Mouse (Mus musculus): Measurements from ENCODE around the gene Ppp1ca. TPM values are rescaled to one million over a fixed set of nuclear protein-coding genes. Genes with fewer than 3 reads are reported as not detected.

The Ppp1ca gene
- total and polyA plus RNA-seq, 3 experiments = 389 to 635 (median 502) TPM

DNA sequence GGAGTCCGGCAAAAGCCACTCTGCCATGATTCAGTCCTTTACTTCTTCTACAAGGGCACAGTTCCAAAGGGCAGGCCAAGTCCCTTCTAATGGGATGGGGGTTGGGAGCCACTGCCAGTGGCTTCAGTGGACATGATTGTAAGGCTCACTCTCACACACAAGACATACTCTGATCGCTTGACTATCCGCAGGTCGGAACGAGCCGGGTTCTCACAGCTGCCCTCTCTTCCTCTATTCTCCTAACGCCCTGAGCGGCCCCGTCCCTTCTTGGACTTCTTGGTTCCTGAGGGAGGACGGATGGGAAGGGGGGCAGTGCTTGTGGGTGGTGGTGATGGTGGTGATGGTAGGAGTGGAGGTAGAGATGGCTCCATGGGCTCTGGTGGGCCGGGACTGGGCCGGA is 35.1 kb upstream of the Ppp1ca start:
- Histone ChIP-seq H3K9ac (ENCODE audit: insufficient read depth, low read depth) (peak overlapping the region; percentile 96; the same call in 1 of the 2 replicates), H3K27ac (ENCODE audit: insufficient read depth, low read depth) (peak overlapping the region; percentile 90), H3K4me1 (ENCODE audit: control insufficient read depth in 1 of 2, insufficient read depth in 2 of 2) (peaks cover 22 to 56% of the 10 kb centered on the region in 2 experiments), H3K79me2 (replicated peaks; ENCODE audit: control insufficient read depth, extremely low read depth, insufficient read depth, poor library complexity, severe bottlenecking) (peaks cover 19% of the 10 kb centered on the region), H3K27me3 (replicated peaks) (no peaks in the 10 kb centered on the region), H3K4me3 (replicated peaks in 1 of 3; ENCODE audit: low read depth in 2 of 3, low read length in 2 of 3, poor library complexity in 1 of 3) (peak overlapping the region in 1 of 3 experiments; percentile 73), H3K9me3 (replicated peaks; ENCODE audit: low read length) (no peaks in the 10 kb centered on the region), H3K36me3 (replicated peaks in 1 of 2; ENCODE audit: control insufficient read depth in 1 of 2, insufficient read depth in 1 of 2, low read length in 1 of 2) (peaks cover 68 to 83% of the 10 kb centered on the region in 2 experiments), H3K4me2 (ENCODE audit: insufficient read depth, low read depth, poor library complexity, severe bottlenecking) (peak overlapping the region; percentile 52)
- DNase-seq (ENCODE audit: extremely low read depth) = no peak
- TF ChIP-seq MYC (IDR thresholded peaks at IDR 0.05; ENCODE audit: low read depth, low read length) (no peak), CHD2 (IDR thresholded peaks at IDR 0.05; ENCODE audit: low read length) (no peak; the same call in 1 of the 2 replicates), PAX5 (IDR thresholded peaks at IDR 0.05; ENCODE audit: low read length) (no peak), ZKSCAN1 (IDR thresholded peaks at IDR 0.05; ENCODE audit: borderline replicate concordance, low read depth, low read length) (no peak)
- dilution Hi-C loops (cut with MboI; ENCODE audit: extremely low pct_ligation_motif_present, extremely low pct_unique_long_range_greater_than_20kb, low sequenced_read_pairs) = no loop called here
- in situ Hi-C loops (cut with MboI; ENCODE audit: low pct_ligation_motif_present, low pct_unique_long_range_greater_than_20kb, low sequenced_read_pairs) = no loop called here

- Histone ChIP-seq H3K9me3 (replicated peaks; ENCODE audit: low read length) (no peaks in the 10 kb centered on the region), H3K36me3 (replicated peaks in 1 of 2; ENCODE audit: control insufficient read depth in 1 of 2, insufficient read depth in 1 of 2, low read length in 1 of 2) (peaks cover 52 to 64% of the 10 kb centered on the region in 2 experiments), H3K4me2 (ENCODE audit: insufficient read depth, low read depth, poor library complexity, severe bottlenecking) (no peak overlapping the region), H3K4me3 (replicated peaks in 1 of 3; ENCODE audit: low read depth in 2 of 3, low read length in 2 of 3, poor library complexity in 1 of 3) (no peak overlapping the region), H3K27me3 (replicated peaks) (no peaks in the 10 kb centered on the region), H3K9ac (ENCODE audit: insufficient read depth, low read depth) (no peak overlapping the region), H3K27ac (ENCODE audit: insufficient read depth, low read depth) (no peak overlapping the region), H3K79me2 (replicated peaks; ENCODE audit: control insufficient read depth, extremely low read depth, insufficient read depth, poor library complexity, severe bottlenecking) (peaks cover 29% of the 10 kb centered on the region), H3K4me1 (ENCODE audit: control insufficient read depth in 1 of 2, insufficient read depth in 2 of 2) (peaks cover 23 to 49% of the 10 kb centered on the region in 2 experiments)
- dilution Hi-C loops (cut with MboI; ENCODE audit: extremely low pct_ligation_motif_present, extremely low pct_unique_long_range_greater_than_20kb, low sequenced_read_pairs) (no loop called here), in situ Hi-C loops (cut with MboI; ENCODE audit: low pct_ligation_motif_present, low pct_unique_long_range_greater_than_20kb, low sequenced_read_pairs) (no loop called here)
- DNase-seq (ENCODE audit: extremely low read depth) = no peak
- no peak for TF ChIP-seq ELF1 (IDR thresholded peaks at IDR 0.05; ENCODE audit: low read depth, low read length)
- TF ChIP-seq POLR2AphosphoS2 (IDR thresholded peaks at IDR 0.05; ENCODE audit: low read depth, low read length) = no peak
- no peak for TF ChIP-seq ZKSCAN1 (IDR thresholded peaks at IDR 0.05; ENCODE audit: borderline replicate concordance, low read depth, low read length)
- TF ChIP-seq NRF1 (IDR thresholded peaks at IDR 0.05; ENCODE audit: low read depth, low read length) = no peak
- TF ChIP-seq SIN3A (IDR thresholded peaks at IDR 0.05; ENCODE audit: low read length) = no peak
- no peak for TF ChIP-seq MAX (IDR thresholded peaks at IDR 0.05; ENCODE audit: low read length)
- TF ChIP-seq E2F4 (IDR thresholded peaks at IDR 0.05; ENCODE audit: insufficient replicate concordance, low read depth, low read length) = no peak
- TF ChIP-seq SMC3 (IDR thresholded peaks at IDR 0.05; ENCODE audit: low read depth, low read length) = no peak
- TF ChIP-seq UBTF (IDR thresholded peaks at IDR 0.05; ENCODE audit: low read depth, low read length) = no peak
- no peak for TF ChIP-seq USF1 (IDR thresholded peaks at IDR 0.05; ENCODE audit: low read depth, low read length)
- no peak for TF ChIP-seq JUN (IDR thresholded peaks at IDR 0.05; ENCODE audit: insufficient read depth, low read depth, low read length)
- no peak for TF ChIP-seq RCOR1 (conservative IDR thresholded peaks at IDR 0.05; ENCODE audit: low read depth, low read length)
Measured at GRCm38 (mm10) chr19:4159049-4159448, 32.8 kb upstream of the Ppp1ca start.

All from CH12.LX (cell line).